Mouse (Mus musculus) cerebellum, adult 2 months (tissue): ENCODE results near the gene Ano1. TPM values are rescaled to one million over a fixed set of nuclear protein-coding genes. Genes with fewer than 3 reads are reported as not detected.

Experiments
- DNase-seq, 2 experiments: peaks; one replicate each; pipeline ENCODE4 v3.0.0; 2021
- H3K27ac ChIP-seq: fragments of 200-500 bp; 2 replicates; pipeline ENCODE4 v1.5.1; 2012; ENCODE audit warnings: low read length, control low read depth, inconsistent platforms; ENCODE audit not compliant: insufficient read depth
- H3K27me3 ChIP-seq: fragments of 200-500 bp; 2 replicates; pipeline ENCODE4 v1.6.1; 2012; ENCODE audit warnings: inconsistent platforms, mild to moderate bottlenecking, low read length, moderate library complexity; ENCODE audit not compliant: control insufficient read depth, insufficient read depth
- H3K4me1 ChIP-seq: fragments of 200-500 bp; 2 replicates; pipeline ENCODE4 v1.6.1; 2011; ENCODE audit warnings: low read length; ENCODE audit not compliant: control insufficient read depth, insufficient read depth
- H3K4me3 ChIP-seq: fragments of 200-500 bp; replicated peaks from 2 replicates; pipeline ENCODE3; 2011; ENCODE audit warnings: mild to moderate bottlenecking, low read depth, low read length, control low read depth; ENCODE audit not compliant: insufficient read depth
- CTCF ChIP-seq: fragments of 200-500 bp; IDR thresholded peaks from 2 replicates; pipeline ENCODE4 v1.5.1; 2011; ENCODE audit warnings: low read depth, mild to moderate bottlenecking, control low read depth, low read length, moderate library complexity, borderline replicate concordance; ENCODE audit not compliant: insufficient read depth
- POLR2A ChIP-seq: fragments of 200-500 bp; IDR thresholded peaks from 2 replicates; pipeline ENCODE4 v1.6.1; 2011; ENCODE audit warnings: low read length, control low read depth, borderline replicate concordance; ENCODE audit not compliant: insufficient read depth
- WGBS: fragments of 180-500 bp; shearing (Covaris S2); methylation state at CpG from one replicate; pipeline ENCODE4 v1.1.7; 2018; 5-methylcytosine and 5-hydroxymethylcytosine counted together
- polyA plus RNA-seq: library from polyadenylated mRNA; depleted of rRNA; stranded (reverse); fragments of >200 nt; gene quantifications from 2 replicates; pipeline ENCODE4 v1.2.3, GENCODE M21; 2012

Ano1 gene
- polyA plus RNA-seq, 1 experiment, result 3.7 TPM

DNA sequence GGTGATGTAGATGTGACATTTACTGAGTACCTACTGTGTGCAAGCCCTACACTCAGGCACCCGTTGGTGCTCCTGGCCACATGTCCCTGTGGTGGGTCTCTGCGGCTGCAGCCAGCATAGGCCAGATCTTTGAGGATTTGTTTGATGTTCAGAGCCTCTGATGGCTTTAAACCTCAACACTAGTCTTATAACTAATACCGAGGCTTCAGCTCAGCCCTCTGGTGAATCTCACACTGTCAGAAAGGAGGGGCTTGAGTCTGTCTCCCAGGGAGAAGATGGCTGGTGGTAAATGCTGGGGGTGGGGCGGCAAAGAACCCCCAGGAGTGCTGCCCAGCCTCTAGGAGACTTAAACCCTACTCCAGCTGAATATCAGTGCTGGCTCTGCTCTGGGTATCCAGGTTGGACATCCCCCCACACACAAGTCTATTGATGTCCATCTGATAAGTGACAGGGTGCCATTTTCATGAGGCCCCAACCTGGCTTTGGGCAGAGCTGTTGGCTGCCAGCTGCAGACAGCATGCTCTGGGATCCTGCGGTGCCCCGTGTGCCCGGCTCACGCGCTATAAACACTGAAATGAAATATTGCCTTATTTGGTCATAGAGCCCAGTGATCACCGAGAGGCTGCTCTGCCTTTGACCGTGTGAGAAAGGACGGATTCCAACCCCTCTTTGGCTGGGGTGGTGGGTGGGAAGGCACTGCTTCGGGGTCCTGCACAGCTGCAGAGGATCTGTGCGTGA is 1.3 kb upstream of the Ano1 start:
- Histone ChIP-seq H3K4me1 (no peaks in the 10 kb centered on the region), H3K27ac (no peak overlapping the region), H3K4me3 (no peak overlapping the region), H3K27me3 (no peaks in the 10 kb centered on the region)
- TF ChIP-seq CTCF, result no peak
- TF ChIP-seq POLR2A, result no peak
- WGBS, result 43% methylated on average over 14 of the region's 14 CpGs
- no peak for DNase-seq

DNA sequence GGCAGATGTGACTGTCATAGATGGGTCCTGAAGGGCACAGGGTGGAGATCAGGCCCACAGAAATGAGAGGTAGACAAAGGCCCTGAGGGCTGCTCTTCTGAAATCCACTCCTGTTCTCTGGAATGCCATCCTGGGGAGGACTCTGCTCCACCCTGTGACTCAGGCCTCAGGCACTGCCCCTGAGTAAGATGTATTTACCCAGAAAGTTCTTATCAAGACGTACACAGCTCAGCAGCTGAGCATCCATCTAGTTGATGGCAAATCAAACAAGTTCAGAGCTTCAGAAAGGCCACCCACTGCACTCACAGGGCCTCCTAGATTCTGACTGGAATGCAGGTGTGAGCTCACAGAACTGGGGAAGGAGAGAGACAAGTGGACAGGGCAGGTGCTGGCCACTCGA is 4.0 kb downstream of the Ano1 start:
- WGBS, result 67% methylated on average over 2 of the region's 2 CpGs
- Histone ChIP-seq H3K27me3 (no peaks in the 10 kb centered on the region), H3K4me1 (no peaks in the 10 kb centered on the region), H3K4me3 (no peak overlapping the region), H3K27ac (no peak overlapping the region)
- TF ChIP-seq POLR2A (no peak), CTCF (no peak)
- DNase-seq, result no peak

- DNase-seq, result no peak
- H3K4me3 ChIP-seq, result no peak overlapping the region
- WGBS, result 61% methylated on average over 4 of the region's 4 CpGs
- H3K4me1 ChIP-seq, result no peaks in the 10 kb centered on the region
- no peaks in the 10 kb centered on the region for H3K27me3 ChIP-seq
- H3K27ac ChIP-seq, result no peak overlapping the region
- TF ChIP-seq POLR2A (no peak), CTCF (no peak)
Observed at GRCm38 (mm10) chr7:144746466-144746865, 5.3 kb downstream of the Ano1 start.

DNA sequence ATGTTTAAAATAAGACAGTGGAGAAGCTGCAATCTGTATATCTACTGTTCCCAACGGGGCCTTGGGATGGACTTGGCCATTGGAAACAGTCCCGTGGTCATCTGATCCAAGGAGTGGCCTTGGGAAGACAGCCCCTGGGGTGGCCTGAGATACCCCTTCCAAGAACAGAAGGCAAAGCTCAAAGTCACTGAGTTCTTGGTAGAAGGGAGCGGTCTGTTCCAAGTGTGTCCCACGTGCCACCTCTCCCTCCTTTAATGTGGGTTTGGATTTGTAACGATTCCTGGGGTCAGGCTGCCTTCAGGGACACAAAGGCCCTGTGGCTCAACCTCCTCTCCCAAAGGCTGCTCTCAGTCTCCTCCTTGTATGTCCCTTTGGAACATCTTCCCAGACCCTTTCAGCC is 7.9 kb downstream of the Ano1 start:
- no peak for DNase-seq
- Histone ChIP-seq H3K27me3 (no peaks in the 10 kb centered on the region), H3K4me3 (no peak overlapping the region), H3K27ac (no peak overlapping the region), H3K4me1 (no peaks in the 10 kb centered on the region)
- 80% methylated on average over 5 of the region's 5 CpGs for WGBS
- TF ChIP-seq POLR2A (no peak), CTCF (no peak)

DNA sequence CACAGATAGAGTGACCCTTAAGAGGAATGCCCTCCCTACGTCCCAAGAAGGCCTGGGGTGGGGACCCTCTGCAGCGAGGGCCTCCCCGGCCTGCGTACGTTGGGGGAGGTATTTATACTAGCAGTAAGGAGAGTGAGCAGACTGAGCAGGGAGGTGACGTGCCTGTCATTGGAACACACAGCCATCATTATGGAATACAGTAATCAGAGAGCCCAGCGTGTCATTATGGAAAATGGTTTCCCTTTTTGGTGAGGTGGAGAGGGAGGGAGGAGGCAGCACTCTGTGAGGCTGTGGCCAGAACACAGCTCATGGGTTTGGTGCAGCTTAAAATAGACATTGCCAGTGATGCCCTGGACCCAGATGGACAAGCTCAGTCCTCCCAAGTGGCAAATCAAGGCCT is 11.1 kb downstream of the Ano1 start:
- Histone ChIP-seq H3K27me3 (peaks cover 1% of the 10 kb centered on the region; the same call in 1 of the 2 replicates), H3K27ac (no peak overlapping the region), H3K4me1 (no peaks in the 10 kb centered on the region), H3K4me3 (no peak overlapping the region)
- WGBS, result 73% methylated on average over 7 of the region's 7 CpGs
- no peak for DNase-seq
- TF ChIP-seq POLR2A, result no peak
- TF ChIP-seq CTCF, result no peak

DNA sequence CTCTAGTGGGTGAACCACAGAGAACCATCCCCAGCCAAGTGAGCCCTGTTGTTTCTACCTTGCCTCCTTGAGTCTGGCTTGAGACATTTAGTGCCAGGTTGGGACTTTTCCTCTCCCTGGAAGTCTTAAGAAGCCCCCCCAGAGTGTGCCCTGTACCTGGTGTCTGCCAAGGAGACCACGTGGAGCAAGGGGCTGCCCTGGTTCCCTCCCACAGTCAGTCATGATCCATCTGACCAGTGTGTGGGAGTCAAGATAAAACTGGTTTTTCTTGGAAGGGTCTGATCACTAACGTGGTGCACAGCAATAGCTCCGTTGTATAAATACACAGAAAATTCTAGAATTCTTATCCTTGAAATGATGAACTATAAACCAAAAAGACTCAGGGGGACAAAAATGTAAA is 12.0 kb downstream of the Ano1 start:
- H3K4me1 ChIP-seq, result no peaks in the 10 kb centered on the region
- H3K27me3 ChIP-seq, result peaks cover 1% of the 10 kb centered on the region; the same call in 1 of the 2 replicates
- H3K27ac ChIP-seq, result no peak overlapping the region
- TF ChIP-seq CTCF (no peak), POLR2A (no peak)
- no peak overlapping the region for H3K4me3 ChIP-seq
- no peak for DNase-seq
- 61% methylated on average over 3 of the region's 3 CpGs for WGBS

- TF ChIP-seq POLR2A (no peak), CTCF (no peak)
- WGBS, result 2% methylated on average over 33 of the region's 33 CpGs
- Histone ChIP-seq H3K27ac (no peak overlapping the region), H3K27me3 (peaks cover 1% of the 10 kb centered on the region; the same call in 1 of the 2 replicates), H3K4me1 (no peaks in the 10 kb centered on the region), H3K4me3 (no peak overlapping the region)
- DNase-seq, result no peak
Observed at GRCm38 (mm10) chr7:144738357-144738798, 13.4 kb downstream of the Ano1 start.

DNA sequence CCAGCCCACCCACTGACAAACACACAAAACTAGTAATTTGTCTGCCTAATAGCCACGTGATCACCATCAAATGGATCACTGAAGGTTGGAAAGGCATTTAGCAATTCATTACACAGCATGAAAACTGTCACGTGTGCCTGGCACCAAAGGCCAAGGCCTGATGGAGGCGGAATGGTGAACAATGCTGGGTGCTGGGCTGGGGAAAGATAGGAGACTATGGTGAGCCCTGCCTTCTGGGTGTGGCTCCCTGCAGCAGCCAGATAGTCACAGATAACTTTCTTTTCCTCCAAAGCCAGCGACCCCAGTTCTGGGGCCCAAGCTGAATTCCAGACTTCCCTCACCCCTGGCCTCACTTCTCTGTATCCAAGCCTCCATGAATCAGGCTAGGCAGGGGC is 19.9 kb downstream of the Ano1 start:
- no peak for TF ChIP-seq CTCF
- TF ChIP-seq POLR2A, result no peak
- WGBS, result 46% methylated on average over 4 of the region's 4 CpGs
- no peak for DNase-seq
- Histone ChIP-seq H3K27me3 (no peaks in the 10 kb centered on the region), H3K27ac (no peak overlapping the region), H3K4me1 (no peaks in the 10 kb centered on the region), H3K4me3 (no peak overlapping the region)
